Mouse (Mus musculus) testis, adult 2 months (tissue): Measurements from ENCODE around the gene Krt80.

Source experiments
- CTCF ChIP-seq: fragments of 200-500 bp; IDR thresholded peaks from 2 replicates; pipeline ENCODE4 v1.5.1; 2012; ENCODE audit warnings: low read depth, mild to moderate bottlenecking, inconsistent platforms, low read length, moderate library complexity; ENCODE audit not compliant: control insufficient read depth, insufficient read depth, insufficient replicate concordance
- POLR2A ChIP-seq: fragments of 200-500 bp; IDR thresholded peaks from 2 replicates; pipeline ENCODE4 v1.6.1; 2012; ENCODE audit warnings: low read depth, mild to moderate bottlenecking, inconsistent platforms, low read length, moderate library complexity; ENCODE audit not compliant: control insufficient read depth

GRCm38 (mm10) chr15:101364891-101365671, 4.9 kb downstream of the Krt80 start:
- TF ChIP-seq POLR2A (no peak), CTCF (no peak)
